Mouse (Mus musculus): Measurements from ENCODE around the gene Zfp536. TPM values are rescaled to one million over a fixed set of nuclear protein-coding genes. Genes with fewer than 3 reads are reported as not detected.

Zfp536 gene
- polyA plus RNA-seq, 1 experiment from 2014 or later, result 8.8 TPM

GRCm38 (mm10) chr7:37788721-37789120 lies 15.3 kb upstream of the Zfp536 start:
- Histone ChIP-seq H3K9me3 (ENCODE audit: control insufficient read depth, low read length) (no peaks in the 10 kb centered on the region), H3K4me3 (ENCODE audit: low read length) (no peak overlapping the region), H3K9ac (ENCODE audit: low read depth, low read length) (no peak overlapping the region), H3K4me1 (ENCODE audit: control insufficient read depth, insufficient read depth, low read length) (no peaks in the 10 kb centered on the region), H3K27ac (ENCODE audit: low read length) (no peak overlapping the region), H3K27me3 (replicated peaks; ENCODE audit: control insufficient read depth, insufficient read depth, low read length) (no peaks in the 10 kb centered on the region), H3K4me2 (ENCODE audit: low read depth, low read length) (no peak overlapping the region), H3K36me3 (ENCODE audit: control insufficient read depth, insufficient read depth, low read length) (no peaks in the 10 kb centered on the region)
- 71% methylated on average over 4 of the region's 4 CpGs for WGBS
- no peak for ATAC-seq

GRCm38 (mm10) chr7:37775502-37775901 lies 2.1 kb upstream of the Zfp536 start:
- Histone ChIP-seq H3K27me3 (replicated peaks; ENCODE audit: control insufficient read depth, insufficient read depth, low read length) (peaks cover 37% of the 10 kb centered on the region), H3K4me1 (ENCODE audit: control insufficient read depth, insufficient read depth, low read length) (peaks cover 4% of the 10 kb centered on the region; the same call in 1 of the 2 replicates), H3K9ac (ENCODE audit: low read depth, low read length) (no peak overlapping the region), H3K27ac (ENCODE audit: low read length) (no peak overlapping the region), H3K36me3 (ENCODE audit: control insufficient read depth, insufficient read depth, low read length) (no peaks in the 10 kb centered on the region), H3K9me3 (ENCODE audit: control insufficient read depth, low read length) (no peaks in the 10 kb centered on the region), H3K4me3 (ENCODE audit: low read length) (no peak overlapping the region), H3K4me2 (ENCODE audit: low read depth, low read length) (no peak overlapping the region)
- 4% methylated on average over 15 of the region's 15 CpGs for WGBS
- ATAC-seq, result no peak

- WGBS, result 47% methylated on average over 11 of the region's 11 CpGs
- no peak for ATAC-seq
- no peak overlapping the region for H3K9ac ChIP-seq (ENCODE audit: low read depth, low read length)
- peaks cover 9% of the 10 kb centered on the region; the same call in 1 of the 2 replicates for H3K4me1 ChIP-seq (ENCODE audit: control insufficient read depth, insufficient read depth, low read length)
- no peak overlapping the region for H3K4me3 ChIP-seq (ENCODE audit: low read length)
- H3K27me3 ChIP-seq (replicated peaks; ENCODE audit: control insufficient read depth, insufficient read depth, low read length), result peaks cover 47% of the 10 kb centered on the region
- H3K9me3 ChIP-seq (ENCODE audit: control insufficient read depth, low read length), result no peaks in the 10 kb centered on the region
- no peak overlapping the region for H3K27ac ChIP-seq (ENCODE audit: low read length)
- no peak overlapping the region for H3K4me2 ChIP-seq (ENCODE audit: low read depth, low read length)
- no peaks in the 10 kb centered on the region for H3K36me3 ChIP-seq (ENCODE audit: control insufficient read depth, insufficient read depth, low read length)
Measured at GRCm38 (mm10) chr7:37774463-37774970, 1.1 kb upstream of the Zfp536 start.

DNA sequence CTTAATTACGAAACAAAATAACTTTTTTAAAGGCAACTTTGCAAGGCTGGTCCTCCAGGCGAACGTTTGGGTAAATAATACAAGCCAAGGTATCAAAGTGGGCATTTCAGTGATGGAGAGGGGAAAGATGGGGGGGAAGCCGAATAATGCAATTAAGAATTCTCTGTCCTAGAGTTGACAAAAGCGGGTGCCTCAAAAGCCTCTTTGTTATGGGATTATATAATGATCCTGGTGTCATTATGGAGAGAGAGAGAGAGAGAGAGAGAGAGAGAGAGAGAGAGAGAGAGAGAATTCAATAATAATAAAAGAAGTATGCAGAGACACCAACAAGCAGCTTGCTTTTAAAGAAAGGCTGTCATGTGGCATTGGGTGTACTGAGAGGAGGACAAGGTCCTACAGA lies 465 bp upstream of the Zfp536 start:
- H3K4me3 ChIP-seq (ENCODE audit: low read length), result no peak overlapping the region
- no peak overlapping the region for H3K4me2 ChIP-seq (ENCODE audit: low read depth, low read length)
- no peak for ATAC-seq
- H3K4me1 ChIP-seq (ENCODE audit: control insufficient read depth, insufficient read depth, low read length), result peaks cover 9% of the 10 kb centered on the region; the same call in 1 of the 2 replicates
- no peak overlapping the region for H3K9ac ChIP-seq (ENCODE audit: low read depth, low read length)
- WGBS, result 16% methylated on average over 5 of the region's 5 CpGs
- no peaks in the 10 kb centered on the region for H3K9me3 ChIP-seq (ENCODE audit: control insufficient read depth, low read length)
- H3K27me3 ChIP-seq (replicated peaks; ENCODE audit: control insufficient read depth, insufficient read depth, low read length), result peaks cover 52% of the 10 kb centered on the region
- no peaks in the 10 kb centered on the region for H3K36me3 ChIP-seq (ENCODE audit: control insufficient read depth, insufficient read depth, low read length)
- no peak overlapping the region for H3K27ac ChIP-seq (ENCODE audit: low read length)

- Histone ChIP-seq H3K9me3 (ENCODE audit: control insufficient read depth, low read length) (no peaks in the 10 kb centered on the region), H3K27ac (ENCODE audit: low read length) (peak overlapping the region; percentile 13; the same call in 1 of the 2 replicates), H3K4me1 (ENCODE audit: control insufficient read depth, insufficient read depth, low read length) (peaks cover 9% of the 10 kb centered on the region; the same call in 1 of the 2 replicates), H3K9ac (ENCODE audit: low read depth, low read length) (peak overlapping the region; percentile 62), H3K4me2 (ENCODE audit: low read depth, low read length) (peak overlapping the region; percentile 85), H3K4me3 (ENCODE audit: low read length) (peak overlapping the region; percentile 60), H3K36me3 (ENCODE audit: control insufficient read depth, insufficient read depth, low read length) (no peaks in the 10 kb centered on the region), H3K27me3 (replicated peaks; ENCODE audit: control insufficient read depth, insufficient read depth, low read length) (peaks cover 62% of the 10 kb centered on the region)
- WGBS, result 1% methylated on average over 46 of the region's 46 CpGs
- ATAC-seq, result no peak
Measured at GRCm38 (mm10) chr7:37772376-37773311, 797 bp downstream of the Zfp536 start.

DNA sequence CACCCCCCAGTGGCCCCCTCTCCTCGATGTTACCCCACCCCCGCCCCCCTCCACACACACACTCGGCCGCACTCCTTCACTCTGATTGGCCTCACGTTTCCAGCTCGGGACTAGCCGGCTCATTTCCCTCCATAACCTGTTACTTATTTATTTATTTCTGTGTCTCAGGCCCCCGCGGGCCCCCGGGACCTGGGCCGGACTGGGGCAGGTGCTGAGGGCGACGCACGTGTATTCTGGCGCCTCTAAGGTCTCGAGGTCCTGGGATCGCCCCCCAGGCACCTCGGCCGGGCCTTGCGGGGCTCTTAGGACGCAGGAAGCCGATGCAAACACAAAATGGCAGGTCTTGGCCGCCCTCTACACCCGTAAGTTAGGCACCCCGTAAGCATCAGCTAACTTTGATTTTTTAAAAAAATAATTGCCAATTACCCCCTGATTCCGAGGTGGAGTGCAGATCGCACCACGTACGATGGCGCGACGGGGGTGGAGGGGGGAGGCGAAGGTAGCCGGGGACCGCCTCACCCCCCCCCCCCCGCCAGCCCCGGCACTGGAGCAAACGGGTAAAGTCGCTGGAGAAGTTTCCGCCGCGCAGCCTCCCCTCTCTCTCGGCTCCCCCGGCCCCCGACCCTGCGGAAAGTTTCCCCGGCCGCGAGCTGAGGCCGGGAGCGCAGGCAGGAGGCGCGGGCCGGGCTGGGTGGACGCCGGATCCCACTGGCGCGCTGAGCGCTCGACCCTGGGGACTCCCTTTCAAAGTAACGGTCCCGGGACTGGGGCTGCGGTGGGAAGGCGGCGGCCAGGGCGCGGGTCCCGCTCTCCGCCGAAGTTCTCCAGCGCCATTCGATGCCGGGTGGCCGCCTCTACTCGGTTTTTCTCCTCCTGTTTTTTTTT lies 1.7 kb downstream of the Zfp536 start:
- Histone ChIP-seq H3K4me1 (ENCODE audit: control insufficient read depth, insufficient read depth, low read length) (peaks cover 9% of the 10 kb centered on the region; the same call in 1 of the 2 replicates), H3K36me3 (ENCODE audit: control insufficient read depth, insufficient read depth, low read length) (no peaks in the 10 kb centered on the region), H3K27me3 (replicated peaks; ENCODE audit: control insufficient read depth, insufficient read depth, low read length) (peaks cover 68% of the 10 kb centered on the region), H3K9me3 (ENCODE audit: control insufficient read depth, low read length) (no peaks in the 10 kb centered on the region), H3K9ac (ENCODE audit: low read depth, low read length) (peak overlapping the region; percentile 62), H3K4me2 (ENCODE audit: low read depth, low read length) (peak overlapping the region; percentile 85), H3K4me3 (ENCODE audit: low read length) (peak overlapping the region; percentile 60), H3K27ac (ENCODE audit: low read length) (peak overlapping the region; percentile 49; the same call in 1 of the 2 replicates)
- 0 out of 2 replicates have a peak, but pooled peaks have one; percentile 33 for ATAC-seq
- under 1% methylated on average over 75 of the region's 75 CpGs for WGBS

- Histone ChIP-seq H3K4me2 (ENCODE audit: low read depth, low read length) (peak overlapping the region; percentile 88), H3K4me3 (ENCODE audit: low read length) (peak overlapping the region; percentile 54), H3K27ac (ENCODE audit: low read length) (peak overlapping the region; percentile 68), H3K4me1 (ENCODE audit: control insufficient read depth, insufficient read depth, low read length) (peaks cover 9% of the 10 kb centered on the region; the same call in 1 of the 2 replicates), H3K27me3 (replicated peaks; ENCODE audit: control insufficient read depth, insufficient read depth, low read length) (peaks cover 66% of the 10 kb centered on the region), H3K36me3 (ENCODE audit: control insufficient read depth, insufficient read depth, low read length) (no peaks in the 10 kb centered on the region), H3K9me3 (ENCODE audit: control insufficient read depth, low read length) (no peaks in the 10 kb centered on the region), H3K9ac (ENCODE audit: low read depth, low read length) (peak overlapping the region; percentile 68)
- WGBS, result under 1% methylated on average over 57 of the region's 57 CpGs
- peak; percentile 80 for ATAC-seq
Measured at GRCm38 (mm10) chr7:37770400-37771050, 2.9 kb downstream of the Zfp536 start.

DNA sequence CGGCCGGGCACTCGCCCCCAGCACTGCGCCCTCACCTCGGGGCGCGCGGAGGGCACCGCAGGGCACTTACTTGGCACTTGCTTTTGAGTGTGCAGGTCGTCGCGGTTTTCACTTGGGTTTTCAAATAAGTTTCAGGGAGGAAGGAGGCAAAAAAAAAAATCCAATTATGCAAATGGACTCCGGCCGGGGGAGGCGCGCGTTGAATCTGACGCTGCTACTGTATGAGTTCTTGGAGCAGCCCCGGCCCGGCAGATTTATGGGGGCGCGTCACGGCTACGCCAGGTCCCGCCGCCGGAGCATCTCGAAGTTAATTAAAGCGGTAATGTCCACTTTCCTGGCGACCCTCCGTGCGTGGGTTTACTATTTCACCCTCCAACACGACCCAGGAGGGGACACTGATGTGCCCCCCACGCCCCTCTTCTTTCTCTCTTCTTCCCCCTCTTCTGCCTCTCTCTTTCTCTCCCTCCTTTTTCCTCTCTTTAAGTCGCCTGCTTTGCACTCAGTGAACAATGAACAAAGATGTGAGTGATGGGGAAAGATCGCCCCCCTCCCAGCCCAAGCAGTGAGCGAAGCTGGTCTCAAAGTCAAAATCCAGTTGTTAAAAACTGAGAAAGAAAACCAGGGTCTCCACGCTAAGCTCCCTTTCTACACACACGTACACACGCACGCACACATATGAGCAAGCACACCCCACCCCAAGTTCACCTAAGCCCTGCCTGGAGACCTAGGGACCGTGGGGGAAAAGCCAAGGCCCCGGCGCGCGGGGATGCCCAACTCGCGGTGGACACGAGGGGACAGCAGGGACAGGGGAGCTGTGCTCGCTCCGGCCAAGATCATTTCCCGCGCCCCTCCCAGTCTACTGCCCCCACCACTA lies 3.7 kb downstream of the Zfp536 start:
- H3K9ac ChIP-seq (ENCODE audit: low read depth, low read length), result peak overlapping the region; percentile 68
- H3K4me2 ChIP-seq (ENCODE audit: low read depth, low read length), result peak overlapping the region; percentile 88
- WGBS, result under 1% methylated on average over 52 of the region's 53 CpGs
- H3K27me3 ChIP-seq (replicated peaks; ENCODE audit: control insufficient read depth, insufficient read depth, low read length), result peaks cover 60% of the 10 kb centered on the region
- ATAC-seq, result no peak; the same call in none of the 2 replicates
- H3K4me1 ChIP-seq (ENCODE audit: control insufficient read depth, insufficient read depth, low read length), result peaks cover 9% of the 10 kb centered on the region; the same call in 1 of the 2 replicates
- no peaks in the 10 kb centered on the region for H3K9me3 ChIP-seq (ENCODE audit: control insufficient read depth, low read length)
- peak overlapping the region; percentile 61; the same call in 1 of the 2 replicates for H3K27ac ChIP-seq (ENCODE audit: low read length)
- no peaks in the 10 kb centered on the region for H3K36me3 ChIP-seq (ENCODE audit: control insufficient read depth, insufficient read depth, low read length)
- H3K4me3 ChIP-seq (ENCODE audit: low read length), result peak overlapping the region; percentile 54
